Mouse (Mus musculus): ENCODE data around the gene Rassf3.

Rassf3 gene

DNA sequence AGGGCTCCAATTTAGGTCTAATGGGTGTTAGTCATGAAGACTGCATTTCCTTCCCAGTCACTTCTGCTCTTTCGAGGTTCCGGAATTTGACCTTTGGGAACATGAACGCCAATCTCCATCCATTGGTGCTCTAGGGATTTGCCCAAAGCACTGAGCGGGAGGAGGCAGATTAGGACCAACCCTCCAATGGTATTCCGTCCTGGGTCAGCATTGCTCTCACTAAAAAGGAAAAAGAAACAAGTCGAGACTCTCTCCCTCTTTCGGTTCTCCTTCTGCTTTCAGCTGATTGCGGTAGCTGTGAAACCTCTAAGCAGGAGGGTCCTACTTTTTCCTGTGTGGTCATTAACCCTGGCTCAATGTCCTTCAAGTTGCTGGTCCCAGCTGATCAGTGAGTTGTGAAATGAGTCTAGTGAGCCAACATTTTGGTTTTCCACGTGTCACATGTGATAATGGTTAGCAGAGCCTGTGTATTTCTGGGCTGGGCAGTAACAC, 110.3 kb downstream of the Rassf3 start:
- DNase-seq (ENCODE audit: low read depth) = peak; percentile 56

DNA sequence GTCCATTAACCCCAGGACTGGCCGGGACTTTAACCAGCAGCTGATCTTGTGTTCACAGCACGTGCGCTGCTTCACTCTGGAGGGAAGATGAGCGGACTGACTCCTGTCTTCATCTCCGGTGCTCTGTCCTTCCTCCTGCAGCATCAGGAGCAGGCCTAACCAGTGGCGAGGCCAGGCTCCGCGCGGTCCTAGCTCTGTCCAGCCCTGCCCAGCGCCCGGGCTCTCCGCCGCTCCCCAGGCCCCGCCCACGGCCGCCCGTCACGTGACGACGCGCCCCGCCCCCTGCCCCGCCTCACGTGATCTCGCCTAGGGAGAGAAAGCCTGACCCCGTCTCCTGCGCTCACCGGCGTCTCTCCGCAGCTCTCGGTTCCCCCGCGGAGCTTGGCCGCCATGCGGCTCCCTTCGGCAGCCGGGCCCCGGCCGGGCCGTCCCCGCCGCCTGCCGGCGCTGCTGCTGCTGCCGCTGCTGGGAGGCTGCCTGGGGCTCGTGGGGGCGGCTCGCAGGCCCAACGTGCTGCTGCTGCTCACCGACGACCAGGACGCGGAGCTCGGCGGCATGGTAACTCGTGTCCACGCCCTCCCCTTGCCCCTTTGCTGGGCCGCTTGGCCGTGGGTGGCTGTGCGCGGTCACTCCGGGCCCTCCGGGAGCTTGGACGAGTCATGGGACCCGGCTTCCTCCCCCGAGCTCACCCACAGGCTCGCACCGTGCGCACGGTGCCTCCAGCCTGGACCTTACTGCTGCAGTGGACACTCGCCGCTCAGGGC, 111.2 kb downstream of the Rassf3 start, which contains the start of gene Gns:
Gns (plus strand) TSS at position 290 of the 764 bp plus-strand sequence.
- peak; percentile 90 for DNase-seq (ENCODE audit: low read depth)

DNA sequence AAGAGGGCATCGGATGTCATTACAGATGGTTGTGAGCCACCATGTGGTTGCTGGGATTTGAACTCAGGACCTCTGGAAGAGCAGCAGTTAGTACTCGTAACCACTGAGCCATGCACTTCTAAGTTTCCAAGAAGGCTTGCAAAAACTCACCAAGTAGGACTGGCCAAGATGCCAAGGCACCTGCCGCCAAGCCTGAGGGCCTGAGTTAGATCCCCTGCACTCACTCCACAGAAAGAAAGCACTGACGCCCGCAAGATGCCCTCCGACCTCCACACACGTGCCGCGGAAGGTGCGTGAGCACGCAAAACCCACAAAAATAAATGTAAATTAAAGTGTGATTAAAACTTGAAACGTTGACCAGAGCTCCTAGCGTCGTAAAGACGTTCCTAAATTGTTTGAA, 111.8 kb downstream of the Rassf3 start:
- no peak for DNase-seq (ENCODE audit: low read depth)

DNA sequence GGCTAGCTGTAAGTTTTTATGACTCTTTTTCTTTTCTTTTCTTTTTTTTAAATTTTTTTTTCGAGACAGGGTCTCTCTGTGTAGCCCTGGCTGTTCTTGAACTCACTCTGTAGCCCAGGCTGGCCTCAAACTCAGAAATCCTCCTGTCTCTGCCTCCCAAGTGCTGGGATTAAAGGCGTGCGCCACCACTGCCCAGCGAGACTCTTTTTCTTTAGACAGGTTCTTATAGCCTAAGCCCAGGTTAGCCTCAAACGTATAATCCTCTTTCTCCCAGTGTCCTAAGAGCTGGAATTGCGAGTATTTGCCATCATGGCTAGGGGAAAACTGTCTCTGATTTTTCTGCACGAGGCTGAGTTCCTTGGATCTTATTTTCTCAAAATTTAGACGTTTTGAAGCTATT, 112.9 kb downstream of the Rassf3 start:
- DNase-seq (ENCODE audit: low read depth) = no peak

DNA sequence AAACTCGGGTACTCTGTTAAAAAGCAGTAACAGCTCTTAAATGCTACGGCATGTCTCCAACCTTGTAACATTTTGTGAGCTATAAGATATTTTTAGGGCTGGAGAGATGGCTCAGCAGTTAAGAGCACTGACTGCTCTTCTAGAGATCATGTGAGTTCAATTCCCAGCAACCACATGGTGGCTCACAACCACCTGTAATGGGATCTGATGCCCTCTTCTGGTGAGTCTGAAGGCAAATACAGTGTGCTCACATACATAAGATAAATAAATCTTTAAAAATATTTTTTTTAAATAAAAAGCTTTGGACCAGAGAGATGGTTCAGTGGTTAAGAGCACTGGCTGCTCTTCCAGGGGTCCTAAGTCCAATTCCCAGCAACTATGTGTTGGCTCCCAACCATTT, 115.8 kb downstream of the Rassf3 start:
- no peak for DNase-seq (ENCODE audit: low read depth)
